Mouse (Mus musculus): ENCODE data around the gene Snap29. TPM values are rescaled to one million over a fixed set of nuclear protein-coding genes. Genes with fewer than 3 reads are reported as not detected.
A peak's percentile ranks its signal among the peaks of the same experiment; 100 is the strongest.

Snap29 gene
- polyA plus RNA-seq, 1 experiment from 2014 or later: 19.8 TPM

DNA sequence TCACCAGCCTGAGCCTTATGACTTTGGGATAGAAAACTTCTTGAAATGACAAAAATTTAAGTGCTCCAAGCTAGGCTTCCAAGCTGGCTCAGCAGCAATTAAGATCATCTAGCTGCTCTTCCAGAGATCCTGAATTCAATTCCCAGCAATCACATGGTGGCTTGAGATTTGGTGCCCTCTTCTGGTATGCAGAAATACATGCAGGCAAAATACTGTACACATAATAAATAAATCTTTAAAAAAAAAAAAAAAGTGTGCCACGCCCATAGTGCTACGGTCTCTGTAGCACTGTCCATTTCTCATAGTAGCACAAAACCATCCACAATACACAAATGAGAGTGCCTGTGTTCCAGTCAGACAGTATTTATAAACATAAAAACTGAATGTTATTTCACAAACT, 26.8 kb downstream of the Snap29 start:
- no peaks in the 10 kb centered on the region for H3K9me3 ChIP-seq
- H3K4me3 ChIP-seq: no peak overlapping the region
- H3K4me2 ChIP-seq (replicated peaks): no peak overlapping the region
- peaks cover 10% of the 10 kb centered on the region for H3K36me3 ChIP-seq
- no peak overlapping the region for H3K27ac ChIP-seq
- 74% methylated on average over 2 of the region's 2 CpGs for WGBS
- H3K9ac ChIP-seq: no peak overlapping the region
- H3K27me3 ChIP-seq (replicated peaks): no peaks in the 10 kb centered on the region
- no peaks in the 10 kb centered on the region for H3K4me1 ChIP-seq
- no peak for ATAC-seq (ENCODE audit: low FRiP score, low read depth)

DNA sequence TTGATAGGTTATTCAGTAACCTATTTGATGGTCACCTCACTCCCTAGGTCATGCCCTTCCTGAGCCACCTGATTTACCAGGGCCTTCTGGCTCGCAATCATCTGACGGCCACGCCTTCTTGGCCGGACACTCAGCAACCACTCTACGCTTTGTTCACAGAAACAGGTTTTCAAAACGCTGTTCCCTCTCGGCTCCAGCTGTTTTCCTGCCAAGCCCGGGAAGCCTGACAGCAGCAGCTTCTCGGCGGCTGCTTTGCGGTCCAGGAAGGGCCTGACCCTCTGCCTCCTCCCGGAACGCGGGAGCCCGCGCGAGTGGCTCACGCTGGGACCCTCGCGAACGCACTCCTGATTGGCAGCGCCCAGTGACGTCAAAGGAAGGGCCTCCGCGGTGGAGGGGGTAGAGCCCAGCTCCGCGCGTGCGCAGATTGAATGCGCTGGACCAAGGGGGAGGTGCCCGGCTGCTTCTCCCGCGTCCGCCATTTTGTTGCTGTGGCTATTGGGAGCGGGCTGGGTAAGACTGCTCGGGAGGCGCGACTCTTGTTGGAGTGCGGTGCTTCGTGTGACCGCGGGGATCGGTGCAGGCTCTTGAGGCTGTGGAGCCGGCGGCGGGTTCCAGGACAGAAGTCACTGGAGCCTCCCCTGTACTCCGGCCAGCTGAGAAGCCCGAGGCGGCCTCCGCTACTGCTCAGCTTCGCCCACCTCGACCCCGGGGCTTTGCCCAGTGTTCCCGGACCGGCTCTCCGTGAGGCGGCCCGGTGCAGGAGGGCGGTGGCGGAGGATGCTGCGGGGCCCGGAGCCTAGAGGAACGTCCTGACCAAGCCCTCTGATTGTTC, 46.0 kb downstream of the Snap29 start, which contains the start of gene Crkl:
Gene Crkl (plus strand): TSS at position 447 of the 832 bp plus-strand sequence.
- peak within 1 kb of the TSS; percentile 92 for H3K9ac ChIP-seq
- peaks cover 14% of the 10 kb centered on the region for H3K36me3 ChIP-seq
- peak within 1 kb of the TSS; percentile 82 for H3K27ac ChIP-seq
- H3K27me3 ChIP-seq (replicated peaks): no peaks in the 10 kb centered on the region
- H3K4me3 ChIP-seq: peak within 1 kb of the TSS; percentile 78
- WGBS: under 1% methylated on average over 63 of the region's 63 CpGs
- peak; percentile 94 for ATAC-seq (ENCODE audit: low FRiP score, low read depth)
- H3K9me3 ChIP-seq: no peaks in the 10 kb centered on the region
- peak within 1 kb of the TSS; percentile 88 for H3K4me2 ChIP-seq (replicated peaks)
- peaks cover 8% of the 10 kb centered on the region for H3K4me1 ChIP-seq

DNA sequence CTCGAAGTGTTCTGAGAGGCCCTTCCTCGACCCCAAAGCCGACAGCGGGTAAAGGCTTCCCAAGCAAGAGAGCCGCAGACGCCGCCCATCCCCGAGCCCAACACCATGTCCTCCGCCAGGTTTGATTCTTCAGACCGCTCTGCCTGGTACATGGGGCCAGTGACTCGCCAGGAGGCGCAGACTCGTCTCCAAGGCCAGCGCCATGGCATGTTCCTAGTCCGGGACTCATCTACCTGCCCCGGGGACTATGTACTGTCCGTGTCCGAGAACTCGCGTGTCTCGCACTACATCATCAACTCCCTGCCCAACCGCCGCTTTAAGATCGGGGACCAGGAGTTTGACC, 46.6 kb downstream of the Snap29 start:
- no peaks in the 10 kb centered on the region for H3K9me3 ChIP-seq
- H3K4me2 ChIP-seq (replicated peaks): peak overlapping the region; percentile 88
- peaks cover 8% of the 10 kb centered on the region for H3K4me1 ChIP-seq
- H3K4me3 ChIP-seq: peak overlapping the region; percentile 78
- no peaks in the 10 kb centered on the region for H3K27me3 ChIP-seq (replicated peaks)
- WGBS: under 1% methylated on average over 24 of the region's 24 CpGs
- H3K27ac ChIP-seq: peak overlapping the region; percentile 82
- peak; percentile 69 for ATAC-seq (ENCODE audit: low FRiP score, low read depth)
- peaks cover 20% of the 10 kb centered on the region for H3K36me3 ChIP-seq
- H3K9ac ChIP-seq: peak overlapping the region; percentile 92

- H3K27ac ChIP-seq: no peak overlapping the region
- 94% methylated on average over 1 of the region's 1 CpGs for WGBS
- no peaks in the 10 kb centered on the region for H3K27me3 ChIP-seq (replicated peaks)
- no peak overlapping the region for H3K9ac ChIP-seq
- ATAC-seq (ENCODE audit: low FRiP score, low read depth): no peak
- peaks cover 8% of the 10 kb centered on the region for H3K4me1 ChIP-seq
- H3K4me3 ChIP-seq: no peak overlapping the region
- no peaks in the 10 kb centered on the region for H3K9me3 ChIP-seq
- no peak overlapping the region for H3K4me2 ChIP-seq (replicated peaks)
- peaks cover 36% of the 10 kb centered on the region for H3K36me3 ChIP-seq
Observed at GRCm38 (mm10) chr16:17456901-17457300, 51.1 kb downstream of the Snap29 start.

- 92% methylated on average over 4 of the region's 4 CpGs for whole genome bisulfite sequencing
- ATAC-seq (ENCODE audit: low FRiP score, low read depth): no peak
Observed at GRCm38 (mm10) chr16:17460254-17460653, 54.5 kb downstream of the Snap29 start.

GRCm38 (mm10) chr16:17461596-17461995, 55.8 kb downstream of the Snap29 start:
- WGBS: 94% methylated on average over 1 of the region's 1 CpGs
- ATAC-seq (ENCODE audit: low FRiP score, low read depth): no peak
- Histone ChIP-seq H3K27me3 (replicated peaks) (no peaks in the 10 kb centered on the region), H3K4me3 (no peak overlapping the region), H3K9ac (no peak overlapping the region), H3K9me3 (no peaks in the 10 kb centered on the region), H3K36me3 (peaks cover 23% of the 10 kb centered on the region), H3K27ac (no peak overlapping the region), H3K4me2 (replicated peaks) (no peak overlapping the region), H3K4me1 (no peaks in the 10 kb centered on the region)

More at GRCm38 (mm10) chr16:17460254-17460653, 54.5 kb downstream of the Snap29 start:
- no peaks in the 10 kb centered on the region for H3K9me3 ChIP-seq
- peaks cover under 1% of the 10 kb centered on the region for H3K4me1 ChIP-seq
- H3K27ac ChIP-seq: no peak overlapping the region
- no peak overlapping the region for H3K4me2 ChIP-seq (replicated peaks)
- no peak overlapping the region for H3K4me3 ChIP-seq
- H3K27me3 ChIP-seq (replicated peaks): no peaks in the 10 kb centered on the region
- H3K9ac ChIP-seq: no peak overlapping the region
- peaks cover 33% of the 10 kb centered on the region for H3K36me3 ChIP-seq

- Histone ChIP-seq H3K9ac (no peak overlapping the region), H3K4me3 (no peak overlapping the region), H3K4me2 (replicated peaks) (no peak overlapping the region), H3K4me1 (no peaks in the 10 kb centered on the region), H3K27ac (no peak overlapping the region), H3K27me3 (replicated peaks) (no peaks in the 10 kb centered on the region), H3K9me3 (no peaks in the 10 kb centered on the region), H3K36me3 (peaks cover 7% of the 10 kb centered on the region)
- 92% methylated on average over 2 of the region's 2 CpGs for WGBS
- ATAC-seq (ENCODE audit: low FRiP score, low read depth): no peak
Observed at GRCm38 (mm10) chr16:17463184-17463583, 57.4 kb downstream of the Snap29 start.

GRCm38 (mm10) chr16:17466875-17467663, 61.3 kb downstream of the Snap29 start:
- Histone ChIP-seq H3K4me2 (replicated peaks) (no peak overlapping the region), H3K9me3 (no peaks in the 10 kb centered on the region), H3K4me3 (no peak overlapping the region), H3K27me3 (replicated peaks) (no peaks in the 10 kb centered on the region), H3K4me1 (no peaks in the 10 kb centered on the region), H3K36me3 (peaks cover 19% of the 10 kb centered on the region), H3K27ac (no peak overlapping the region), H3K9ac (no peak overlapping the region)
- ATAC-seq (ENCODE audit: low FRiP score, low read depth): no peak
- 93% methylated on average over 4 of the region's 4 CpGs for WGBS

DNA sequence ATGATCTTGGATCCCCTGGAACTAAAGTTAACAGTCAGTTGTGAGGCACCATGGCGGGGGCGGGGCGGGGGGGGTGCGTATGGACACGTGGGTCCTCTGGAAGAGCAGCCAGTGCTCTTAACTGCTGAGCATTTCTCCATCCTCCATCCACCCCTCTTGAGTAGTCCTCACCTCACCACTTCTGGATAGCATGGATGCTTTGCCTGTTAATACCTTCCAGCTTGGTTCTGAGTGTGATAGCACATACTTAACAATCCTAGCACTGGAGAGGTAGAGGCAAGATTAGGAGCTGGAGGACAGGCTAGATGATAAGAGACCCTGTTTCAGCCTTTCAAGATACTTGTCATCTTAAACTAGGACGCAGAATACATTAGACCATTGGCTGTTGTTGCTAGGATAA, 66.7 kb downstream of the Snap29 start:
- Histone ChIP-seq H3K4me2 (replicated peaks) (no peak overlapping the region), H3K9me3 (no peaks in the 10 kb centered on the region), H3K4me1 (no peaks in the 10 kb centered on the region), H3K9ac (no peak overlapping the region), H3K4me3 (no peak overlapping the region), H3K36me3 (peaks cover 26% of the 10 kb centered on the region), H3K27ac (no peak overlapping the region), H3K27me3 (replicated peaks) (no peaks in the 10 kb centered on the region)
- no peak for ATAC-seq (ENCODE audit: low FRiP score, low read depth)
- whole genome bisulfite sequencing: 89% methylated on average over 6 of the region's 6 CpGs

GRCm38 (mm10) chr16:17474091-17474490, 68.3 kb downstream of the Snap29 start:
- ATAC-seq (ENCODE audit: low FRiP score, low read depth): no peak
- Histone ChIP-seq H3K27me3 (replicated peaks) (no peaks in the 10 kb centered on the region), H3K9ac (no peak overlapping the region), H3K9me3 (no peaks in the 10 kb centered on the region), H3K4me2 (replicated peaks) (no peak overlapping the region), H3K36me3 (peaks cover 22% of the 10 kb centered on the region), H3K4me3 (no peak overlapping the region), H3K27ac (no peak overlapping the region), H3K4me1 (no peaks in the 10 kb centered on the region)

GRCm38 (mm10) chr16:17474761-17475160, 69.0 kb downstream of the Snap29 start:
- no peaks in the 10 kb centered on the region for H3K27me3 ChIP-seq (replicated peaks)
- no peak overlapping the region for H3K4me3 ChIP-seq
- 88% methylated on average over 2 of the region's 2 CpGs for WGBS
- no peak overlapping the region for H3K9ac ChIP-seq
- no peak for ATAC-seq (ENCODE audit: low FRiP score, low read depth)
- no peaks in the 10 kb centered on the region for H3K4me1 ChIP-seq
- H3K36me3 ChIP-seq: peaks cover 16% of the 10 kb centered on the region; the same call in 1 of the 2 replicates
- H3K27ac ChIP-seq: no peak overlapping the region
- H3K9me3 ChIP-seq: no peaks in the 10 kb centered on the region
- no peak overlapping the region for H3K4me2 ChIP-seq (replicated peaks)

GRCm38 (mm10) chr16:17475326-17475725, 69.5 kb downstream of the Snap29 start:
- no peaks in the 10 kb centered on the region for H3K4me1 ChIP-seq
- WGBS: 90% methylated on average over 4 of the region's 4 CpGs
- H3K9ac ChIP-seq: no peak overlapping the region
- H3K4me3 ChIP-seq: no peak overlapping the region
- ATAC-seq (ENCODE audit: low FRiP score, low read depth): no peak
- peaks cover 10% of the 10 kb centered on the region; the same call in 1 of the 2 replicates for H3K36me3 ChIP-seq
- H3K27me3 ChIP-seq (replicated peaks): no peaks in the 10 kb centered on the region
- H3K4me2 ChIP-seq (replicated peaks): no peak overlapping the region
- H3K27ac ChIP-seq: no peak overlapping the region
- no peaks in the 10 kb centered on the region for H3K9me3 ChIP-seq
